Mouse (Mus musculus) adrenal gland, adult 8-10 months (tissue): ENCODE results near the gene Lemd1. TPM values are rescaled to one million over a fixed set of nuclear protein-coding genes. Genes with fewer than 3 reads are reported as not detected.
A peak's percentile ranks its signal among the peaks of the same experiment; 100 is the strongest.
"Not testable (repeated sequence)": the region's sequence is repeated elsewhere in the genome, so short reads cannot be mapped to it uniquely, and the experiment has no call there.

Source experiments
- DNase-seq: peaks from one replicate; pipeline ENCODE4 v3.0.0; 2022
- total RNA-seq, 4 experiments: library from RNA; stranded (reverse); gene quantifications; 2 replicates each; pipeline ENCODE4 v1.2.4; 2022

Gene Lemd1
- total RNA-seq, result under 1 TPM in 3 of 4 experiments, not detected in 1; 0.31 to 0.46 (median 0.46) TPM

DNA sequence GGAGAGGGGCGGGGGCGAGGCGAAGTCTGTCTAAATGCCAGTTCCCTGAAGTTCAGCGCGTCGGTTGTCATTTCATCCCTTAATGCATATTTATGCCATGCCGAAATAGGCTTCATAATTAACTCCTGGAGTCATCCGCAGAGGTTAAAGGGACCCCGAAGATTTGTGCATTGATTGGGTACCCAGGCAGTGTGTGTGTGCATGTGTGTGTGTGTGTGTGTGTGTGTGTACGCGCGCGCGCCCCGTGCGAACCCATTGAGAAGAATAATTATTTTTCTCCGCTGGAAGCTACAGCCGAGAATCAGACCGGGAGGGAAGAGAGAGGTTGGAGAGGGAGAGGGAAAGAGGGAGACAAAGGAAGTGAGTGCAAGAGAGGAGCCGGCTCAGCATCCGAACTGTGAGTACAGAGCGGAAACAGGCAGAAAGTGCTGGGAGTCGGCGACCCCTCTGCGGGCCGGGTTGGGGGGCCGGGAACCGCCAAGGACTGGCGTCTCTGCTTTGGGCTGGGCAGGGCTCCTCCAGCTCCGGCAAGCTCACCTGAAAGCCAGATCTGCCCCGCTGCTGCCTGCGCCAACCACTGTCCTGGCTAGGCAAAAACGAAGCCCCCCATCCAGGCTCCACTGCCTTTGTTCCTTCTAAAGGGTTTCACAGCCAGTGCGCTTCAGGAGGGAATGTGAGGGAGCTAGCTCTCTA lies at the start of gene Lemd1, which contains the start of gene AC124108.1:
TSS of gene Lemd1 (plus strand) at position 339 of the 693 bp plus-strand sequence.
TSS of gene AC124108.1 (plus strand) at position 365 of the 693 bp plus-strand sequence.
- no peak for DNase-seq

GRCm38 (mm10) chr1:132141753-132142152 lies 49.5 kb upstream of the Lemd1 start:
- DNase-seq, result no peak

- no peak for DNase-seq
Measured at GRCm38 (mm10) chr1:132143079-132143478, 48.2 kb upstream of the Lemd1 start.

DNA sequence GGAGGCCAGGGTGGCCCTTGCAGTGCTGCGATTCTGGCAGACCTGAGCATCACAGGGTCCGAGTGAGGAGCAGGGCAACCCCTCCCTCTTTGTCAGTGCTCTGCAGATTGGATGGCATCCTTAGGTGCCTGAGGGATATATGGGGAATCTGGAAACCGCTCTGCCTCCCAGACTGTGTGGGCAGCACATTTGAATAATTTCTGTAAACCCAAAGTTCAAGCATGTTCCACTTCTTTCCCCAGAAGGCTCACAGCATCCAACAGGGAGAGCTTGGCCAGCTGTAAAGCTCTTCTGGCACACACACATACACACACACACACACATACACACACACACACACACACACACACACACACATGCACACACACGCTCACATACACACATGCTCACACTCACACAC lies 47.5 kb upstream of the Lemd1 start:
- no peak for DNase-seq

- no peak for DNase-seq
Measured at GRCm38 (mm10) chr1:132144223-132144622, 47.0 kb upstream of the Lemd1 start.

- no peak for DNase-seq
Measured at GRCm38 (mm10) chr1:132144837-132145236, 46.4 kb upstream of the Lemd1 start.

DNA sequence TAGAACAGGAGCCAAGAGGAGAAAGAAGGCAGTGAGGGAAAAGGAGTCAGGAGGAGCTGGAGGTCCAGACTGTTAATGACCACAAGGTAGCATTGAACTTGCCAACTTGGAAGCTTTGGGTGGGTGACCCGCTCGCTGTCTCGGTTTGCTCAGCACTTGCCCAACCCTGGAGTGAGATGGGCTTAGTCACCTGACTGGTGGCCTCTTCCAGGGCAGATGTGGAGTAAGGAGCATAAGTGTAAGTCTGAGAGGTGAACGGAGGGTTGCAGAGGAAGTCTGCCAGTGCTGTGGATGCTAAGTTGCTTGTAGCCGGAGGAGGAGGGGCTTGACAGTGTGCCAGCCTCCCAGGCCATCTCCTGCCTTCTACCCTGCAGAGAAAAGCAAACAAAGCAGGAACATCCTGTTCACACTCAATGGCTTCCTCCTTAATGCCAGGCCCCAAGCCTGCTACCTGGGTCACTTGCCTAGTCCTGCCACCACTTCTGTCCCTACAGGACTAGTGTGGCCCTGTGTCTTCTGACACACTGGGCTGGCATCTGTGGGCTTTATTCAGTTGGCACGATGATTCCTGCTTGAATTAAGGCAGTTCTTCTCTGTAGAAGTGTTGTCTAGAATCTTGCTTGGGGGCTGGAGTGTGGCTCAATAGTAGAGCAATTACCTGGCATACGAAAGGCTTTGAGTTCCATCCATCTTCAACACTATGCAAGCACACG lies 45.1 kb upstream of the Lemd1 start:
- DNase-seq, result no peak

DNA sequence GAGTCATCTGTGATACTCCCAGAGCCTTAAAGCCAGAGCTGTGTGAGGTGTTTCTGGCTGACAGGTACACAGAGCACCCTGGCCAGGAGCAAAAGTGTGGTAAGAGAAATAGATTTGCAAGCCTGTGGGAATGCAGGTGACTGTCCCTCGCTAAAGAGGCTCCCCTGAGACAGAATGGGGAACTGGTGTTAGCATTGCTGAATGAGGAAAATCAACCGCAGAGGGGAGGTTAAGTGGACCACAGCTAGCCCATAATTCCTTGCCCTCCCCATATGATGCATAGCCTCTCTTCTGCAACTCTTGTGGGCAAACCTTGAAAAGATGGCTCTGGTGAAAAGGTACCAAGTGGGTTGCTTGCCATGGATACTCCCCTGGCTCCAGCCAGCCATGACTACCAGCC lies 41.8 kb upstream of the Lemd1 start:
- DNase-seq, result no peak

DNA sequence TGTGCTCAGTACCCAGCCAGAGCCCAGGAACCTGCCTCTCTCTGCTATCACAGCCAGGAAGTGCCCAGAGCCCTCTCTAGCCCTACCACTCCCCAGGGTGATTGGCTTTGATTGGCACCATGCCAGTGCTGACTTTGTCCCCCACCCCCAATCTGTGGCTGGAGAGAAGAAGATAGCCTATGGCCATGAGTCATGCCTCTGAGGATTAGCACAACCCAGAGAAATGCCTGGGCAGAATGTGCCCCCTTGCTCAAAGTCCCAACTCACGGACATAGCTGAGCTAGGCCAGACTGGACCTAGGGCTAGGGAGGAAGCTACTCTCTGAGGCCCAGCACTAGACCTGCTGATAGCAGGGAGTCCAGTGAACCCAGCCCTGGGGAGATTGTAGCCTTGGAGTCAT lies 41.1 kb upstream of the Lemd1 start:
- DNase-seq, result no peak

DNA sequence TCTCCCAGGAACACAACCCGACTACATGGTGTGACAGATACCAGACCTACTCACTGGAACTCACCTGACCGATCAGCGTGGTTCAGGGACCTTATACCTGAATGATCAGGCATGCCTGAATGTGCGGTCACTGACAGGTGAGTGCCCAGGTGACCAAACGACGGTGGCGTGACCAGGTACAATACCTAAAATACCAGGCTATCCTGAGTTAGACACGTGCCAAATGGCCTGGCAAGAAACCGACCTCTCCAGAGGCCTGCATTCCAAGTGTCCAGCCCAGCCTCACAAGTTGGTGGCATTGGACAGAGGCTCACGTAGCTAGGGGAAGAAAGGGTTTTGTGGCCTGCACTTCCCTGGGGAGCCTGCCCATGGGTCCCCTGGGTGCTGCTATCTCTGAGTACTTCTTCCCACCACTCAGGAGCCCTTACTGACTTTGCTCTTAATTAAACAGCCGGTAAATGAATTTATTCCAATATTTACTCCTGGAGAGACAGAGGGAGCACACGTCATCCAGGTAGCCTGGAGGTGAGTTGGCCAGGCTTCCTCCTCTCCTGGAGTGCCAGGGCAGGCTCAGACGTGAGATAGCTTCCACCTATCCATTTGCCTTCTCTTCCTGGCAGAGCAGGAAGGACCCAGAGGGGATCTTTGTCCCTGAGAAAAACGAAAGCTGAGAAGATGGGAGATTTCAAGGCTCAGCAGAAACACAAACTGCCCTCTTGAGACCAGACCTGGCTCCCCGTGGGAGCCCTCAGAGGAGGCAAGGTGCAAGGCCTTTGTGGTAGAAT lies 40.2 kb upstream of the Lemd1 start:
- no peak for DNase-seq

GRCm38 (mm10) chr1:132151908-132152307 lies 39.3 kb upstream of the Lemd1 start:
- no peak for DNase-seq

GRCm38 (mm10) chr1:132153086-132153690 lies 38.0 kb upstream of the Lemd1 start:
- DNase-seq, result no peak

DNA sequence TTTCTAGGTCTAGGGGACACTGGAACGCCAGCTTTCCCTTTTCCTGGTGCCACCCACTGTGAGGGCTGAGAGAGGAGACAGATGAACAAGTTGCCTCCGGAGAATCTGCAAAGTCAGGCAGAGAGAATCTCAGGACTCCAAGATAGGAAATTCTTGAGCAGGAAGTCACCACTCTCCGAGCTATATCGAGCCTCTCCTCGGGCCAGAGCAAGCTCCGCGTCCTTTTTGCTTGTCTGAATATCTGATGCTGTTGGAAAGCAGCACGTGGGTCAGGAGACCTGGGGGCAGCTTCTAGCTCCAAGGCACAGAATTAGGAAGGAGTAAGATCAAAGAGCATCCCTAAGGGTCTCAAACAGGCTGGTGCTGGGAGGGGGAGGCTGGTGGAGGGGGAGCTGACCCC lies 37.5 kb upstream of the Lemd1 start:
- DNase-seq, result no peak

GRCm38 (mm10) chr1:132155737-132156136 lies 35.5 kb upstream of the Lemd1 start:
- peak; percentile 64 for DNase-seq

GRCm38 (mm10) chr1:132157016-132157781 lies 34.0 kb upstream of the Lemd1 start:
- peak; percentile 67 for DNase-seq

- DNase-seq, result no peak
Measured at GRCm38 (mm10) chr1:132157808-132158207, 33.4 kb upstream of the Lemd1 start.

DNA sequence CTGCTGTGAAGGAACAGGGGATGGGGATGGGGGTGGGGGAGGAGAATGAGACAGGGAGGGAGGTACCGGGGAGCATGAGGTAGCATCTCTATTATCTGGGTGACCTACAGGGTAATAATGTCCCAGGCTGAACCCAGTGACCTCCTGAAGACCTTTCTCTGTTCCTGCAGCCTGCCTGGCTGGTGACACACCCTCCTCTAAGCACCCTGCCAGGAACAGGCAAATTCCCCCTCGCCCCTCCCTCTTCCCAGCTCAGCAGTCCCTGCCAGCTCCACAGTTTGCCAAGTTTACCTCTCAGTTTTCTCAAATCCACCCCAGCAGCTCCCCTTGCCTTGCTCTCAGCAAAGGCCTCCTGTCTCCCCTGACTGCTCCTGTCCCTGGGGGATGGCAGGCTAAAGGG lies 32.5 kb upstream of the Lemd1 start:
- DNase-seq, result no peak

- DNase-seq, result no peak
Measured at GRCm38 (mm10) chr1:132159681-132160080, 31.6 kb upstream of the Lemd1 start.

GRCm38 (mm10) chr1:132161211-132161880 lies 29.9 kb upstream of the Lemd1 start:
- DNase-seq, result no peak

DNA sequence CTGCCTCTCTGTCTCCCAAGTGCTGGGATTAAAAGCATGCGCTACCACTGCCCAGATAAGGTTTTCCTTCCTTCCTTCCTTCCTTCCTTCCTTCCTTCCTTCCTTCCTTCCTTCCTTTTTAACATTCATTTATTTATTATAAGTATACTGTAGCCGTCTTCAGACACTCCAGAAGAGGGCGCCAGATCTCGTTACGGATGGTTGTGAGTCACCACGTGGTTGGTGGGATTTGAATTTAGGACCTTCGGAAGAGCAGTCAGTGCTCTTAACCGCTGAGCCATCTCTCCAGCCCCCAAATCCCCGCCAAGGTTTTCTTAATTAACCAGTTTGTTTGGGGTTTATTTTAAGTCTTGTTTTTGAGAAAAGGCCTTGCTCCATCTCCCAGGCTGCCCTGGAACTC lies 28.6 kb upstream of the Lemd1 start:
- DNase-seq, result not testable (repeated sequence)

GRCm38 (mm10) chr1:132164780-132165518 lies 26.3 kb upstream of the Lemd1 start:
- no peak for DNase-seq
